Mouse (Mus musculus) ES-Bruce4 (cell line): ENCODE data around the gene Ppp5c. TPM values are rescaled to one million over a fixed set of nuclear protein-coding genes. Genes with fewer than 3 reads are reported as not detected.

Source experiments
- H3K27ac ChIP-seq: 2 replicates; pipeline ENCODE4 v1.5.1; 2012; ENCODE audit warnings: low read length, inconsistent platforms; ENCODE audit not compliant: insufficient read depth
- H3K27me3 ChIP-seq: 2 replicates; pipeline ENCODE4 v1.6.1; 2012; ENCODE audit warnings: mild to moderate bottlenecking, low read length, inconsistent platforms; ENCODE audit not compliant: control insufficient read depth, poor library complexity, insufficient read depth, severe bottlenecking
- H3K36me3 ChIP-seq: 2 replicates; pipeline ENCODE4 v1.6.1; 2012; ENCODE audit warnings: inconsistent platforms, mild to moderate bottlenecking, low read length, moderate library complexity; ENCODE audit not compliant: control insufficient read depth, poor library complexity, insufficient read depth, severe bottlenecking
- H3K4me1 ChIP-seq: one replicate; pipeline ENCODE4 v1.8.1; 2011; ENCODE audit warnings: low read length; ENCODE audit not compliant: control insufficient read depth, insufficient read depth
- H3K4me3 ChIP-seq: 2 replicates; pipeline ENCODE4 v1.5.1; 2011; ENCODE audit warnings: low read depth, mild to moderate bottlenecking, low read length
- H3K9ac ChIP-seq: 2 replicates; pipeline ENCODE4 v1.6.1; 2012; ENCODE audit warnings: low read depth, mild to moderate bottlenecking, inconsistent platforms; ENCODE audit not compliant: poor library complexity, severe bottlenecking
- H3K9me3 ChIP-seq: replicated peaks from 2 replicates; pipeline ENCODE4 v1.6.1; 2012; ENCODE audit warnings: mild to moderate bottlenecking, low read length, inconsistent platforms; ENCODE audit not compliant: control insufficient read depth, poor library complexity, insufficient read depth, severe bottlenecking
- CTCF ChIP-seq: IDR thresholded peaks from one replicate; pipeline ENCODE4 v1.8.1; 2011; ENCODE audit warnings: low read depth, low read length
- EP300 ChIP-seq: IDR thresholded peaks from 2 replicates; pipeline ENCODE4 v1.6.1; 2011; ENCODE audit warnings: low read depth, low read length; ENCODE audit not compliant: insufficient read depth
- POLR2A ChIP-seq: IDR thresholded peaks from one replicate; pipeline ENCODE4 v1.8.1; 2011; ENCODE audit warnings: low read length; ENCODE audit not compliant: insufficient read depth
- polyA plus RNA-seq: library from polyadenylated mRNA; stranded (reverse); fragments of >200 nt; gene quantifications from 2 replicates; pipeline ENCODE4 v1.2.4, GENCODE M21; 2011; ENCODE audit warnings: low read depth; ENCODE audit not compliant: missing spikeins, insufficient read depth, insufficient read length

Ppp5c gene
- polyA plus RNA-seq, 1 experiment: 107 TPM

- Histone ChIP-seq H3K4me1 (no peaks in the 10 kb centered on the region), H3K36me3 (no peaks in the 10 kb centered on the region), H3K9ac (no peak overlapping the region), H3K9me3 (no peaks in the 10 kb centered on the region), H3K27ac (no peak overlapping the region), H3K4me3 (no peak overlapping the region), H3K27me3 (no peaks in the 10 kb centered on the region)
- peak; percentile 67 for TF ChIP-seq CTCF
- TF ChIP-seq POLR2A: no peak
Observed at GRCm38 (mm10) chr7:17066412-17066811, 38.7 kb upstream of the Ppp5c start.

- no peaks in the 10 kb centered on the region for H3K4me1 ChIP-seq
- H3K27ac ChIP-seq: no peak overlapping the region
- H3K36me3 ChIP-seq: no peaks in the 10 kb centered on the region
- H3K4me3 ChIP-seq: no peak overlapping the region
- no peak for TF ChIP-seq CTCF
- H3K9ac ChIP-seq: no peak overlapping the region
- H3K27me3 ChIP-seq: no peaks in the 10 kb centered on the region
- H3K9me3 ChIP-seq: no peaks in the 10 kb centered on the region
Observed at GRCm38 (mm10) chr7:17065620-17066019, 37.9 kb upstream of the Ppp5c start.

- no peaks in the 10 kb centered on the region for H3K36me3 ChIP-seq
- H3K27me3 ChIP-seq: no peaks in the 10 kb centered on the region
- no peak for TF ChIP-seq CTCF
- TF ChIP-seq EP300: no peak
- TF ChIP-seq POLR2A: no peak
- peaks cover under 1% of the 10 kb centered on the region for H3K4me1 ChIP-seq
- H3K9me3 ChIP-seq: no peaks in the 10 kb centered on the region
- H3K4me3 ChIP-seq: peak overlapping the region; percentile 76
- no peak overlapping the region for H3K27ac ChIP-seq
- H3K9ac ChIP-seq: peak overlapping the region; percentile 36; the same call in 1 of the 2 replicates
Observed at GRCm38 (mm10) chr7:17062845-17063244, 35.1 kb upstream of the Ppp5c start.

GRCm38 (mm10) chr7:17062389-17062788 lies 34.7 kb upstream of the Ppp5c start, which contains the start of gene Hif3a:
Gene Hif3a, minus strand, starts transcription at chr7:17062427.
- no peak within 1 kb of the TSS for H3K27ac ChIP-seq
- H3K36me3 ChIP-seq: no peaks in the 10 kb centered on the region
- no peaks in the 10 kb centered on the region for H3K9me3 ChIP-seq
- H3K27me3 ChIP-seq: no peaks in the 10 kb centered on the region
- H3K4me1 ChIP-seq: peaks cover 1% of the 10 kb centered on the region
- TF ChIP-seq CTCF (no peak), POLR2A (no peak), EP300 (no peak)
- H3K9ac ChIP-seq: peak within 1 kb of the TSS; percentile 36; the same call in 1 of the 2 replicates
- peak within 1 kb of the TSS; percentile 76 for H3K4me3 ChIP-seq

- Histone ChIP-seq H3K4me3 (no peak overlapping the region), H3K27ac (no peak overlapping the region), H3K4me1 (peaks cover 1% of the 10 kb centered on the region), H3K27me3 (no peaks in the 10 kb centered on the region), H3K9me3 (no peaks in the 10 kb centered on the region), H3K9ac (no peak overlapping the region), H3K36me3 (no peaks in the 10 kb centered on the region)
- peak; percentile 65 for TF ChIP-seq CTCF
- TF ChIP-seq EP300: no peak
- no peak for TF ChIP-seq POLR2A
Observed at GRCm38 (mm10) chr7:17060782-17061605, 33.3 kb upstream of the Ppp5c start.

GRCm38 (mm10) chr7:17060031-17060781 lies 32.5 kb upstream of the Ppp5c start:
- Histone ChIP-seq H3K27me3 (no peaks in the 10 kb centered on the region), H3K4me1 (peaks cover 1% of the 10 kb centered on the region), H3K9me3 (no peaks in the 10 kb centered on the region), H3K27ac (no peak overlapping the region), H3K9ac (no peak overlapping the region), H3K4me3 (no peak overlapping the region), H3K36me3 (no peaks in the 10 kb centered on the region)
- TF ChIP-seq POLR2A (no peak), EP300 (no peak), CTCF (no peak)
